In the genomic region with DNA sequence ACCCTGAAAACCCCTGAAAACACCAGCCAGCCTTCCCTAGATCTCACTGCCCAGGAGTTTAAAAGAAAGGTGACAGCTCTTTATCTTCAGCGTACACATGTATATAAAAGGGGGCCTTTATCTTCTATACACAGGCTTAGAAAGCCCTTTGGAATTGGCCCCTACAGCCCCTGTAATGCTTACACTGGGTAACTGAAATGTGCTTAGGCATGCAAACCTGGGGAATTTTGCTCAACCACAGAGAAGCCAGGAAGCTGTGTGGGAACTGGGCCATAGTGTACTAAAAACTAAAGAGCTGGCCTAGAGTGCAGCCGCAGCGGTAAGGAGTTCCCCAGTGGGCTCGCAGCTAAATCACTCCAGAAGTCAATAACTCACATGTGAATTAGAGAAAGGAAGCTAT, we compare ENCODE assay signal across 11 mouse cellular contexts. TPM values are rescaled to one million over a fixed set of nuclear protein-coding genes. Genes with fewer than 3 reads are reported as not detected.
A peak's percentile ranks its signal among the peaks of the same experiment; 100 is the strongest.
DNase-seq lines count a peak whose midpoint lies in the region; ATAC-seq lines count a peak whose summit lies in the region.
"Had no signal": no experiment of that assay in that cellular context is flagged by ENCODE, and none has a peak within 500 bp of the region (broad histone marks: within the 10 kb centered on the region; RNA-seq: fewer than 3 reads in every experiment).

No protein-coding gene starts in this region.

- peaks cover 4% of the 10 kb centered on the region; the same call in 1 of the 2 replicates for H3K4me1 ChIP-seq in kidney, embryonic 15.5 days
- H3K4me1 ChIP-seq in neural tube, embryonic 15.5 days, result peaks cover 6% of the 10 kb centered on the region; the same call in 1 of the 2 replicates
- H3K4me1 ChIP-seq: midbrain, embryonic 15.5 days had no signal

- H3K4me3 ChIP-seq in kidney, embryonic 15.5 days (replicated peaks), result no peak overlapping the region
- H3K4me3 ChIP-seq in neural tube, embryonic 15.5 days (replicated peaks), result no peak overlapping the region
- H3K4me3 ChIP-seq: limb, embryonic 15.5 days; midbrain, embryonic 15.5 days had no signal

- H3K27ac ChIP-seq in kidney, embryonic 15.5 days, result no peak overlapping the region
- no peak overlapping the region for H3K27ac ChIP-seq in neural tube, embryonic 15.5 days (replicated peaks)
- H3K27ac ChIP-seq: limb, embryonic 15.5 days; midbrain, embryonic 15.5 days had no signal

- no peaks in the 10 kb centered on the region for H3K27me3 ChIP-seq in kidney, embryonic 15.5 days
- no peaks in the 10 kb centered on the region for H3K27me3 ChIP-seq in neural tube, embryonic 15.5 days (replicated peaks)
- H3K27me3 ChIP-seq: limb, embryonic 15.5 days; midbrain, embryonic 15.5 days had no signal

- no peak overlapping the region for H3K4me2 ChIP-seq in kidney, embryonic 15.5 days
- no peak overlapping the region for H3K4me2 ChIP-seq in neural tube, embryonic 15.5 days
- H3K4me2 ChIP-seq: limb, embryonic 15.5 days; midbrain, embryonic 15.5 days had no signal

- peak; percentile 74 for ATAC-seq in common myeloid progenitor, adult 5-6 weeks (replicated peaks; ENCODE audit: low read depth, poor library complexity, severe bottlenecking)
- peak; percentile 50 for ATAC-seq in kidney, embryonic 15.5 days (replicated peaks; ENCODE audit: low FRiP score)
- ATAC-seq in neural tube, embryonic 15.5 days (ENCODE audit: low FRiP score), result peak; percentile 22; the same call in 1 of the 2 replicates
- ATAC-seq: midbrain, embryonic 15.5 days had no signal

- H3K9me3 ChIP-seq in kidney, embryonic 15.5 days (replicated peaks), result no peaks in the 10 kb centered on the region
- H3K9me3 ChIP-seq in neural tube, embryonic 15.5 days (replicated peaks), result no peaks in the 10 kb centered on the region
- H3K9me3 ChIP-seq: limb, embryonic 15.5 days; midbrain, embryonic 15.5 days had no signal

- 79% methylated on average over 4 of the region's 4 CpGs for WGBS in kidney, embryonic 15.5 days
- WGBS in neural tube, embryonic 15.5 days, result 60% methylated on average over 4 of the region's 4 CpGs

- DNase-seq in lung, postnatal 36 days, result peak; percentile 27
- no peak for DNase-seq in lung, adult 18-20 months
- no peak for DNase-seq in layer of hippocampus, adult 9-11 months
- DNase-seq in spleen, postnatal 14 days (ENCODE audit: low spot score in 2 of 2), result no peak
- DNase-seq: cerebellum, adult 11-12 months; thymus, postnatal 25 days had no signal

- no peak overlapping the region for H3K9ac ChIP-seq in kidney, embryonic 15.5 days
- no peak overlapping the region for H3K9ac ChIP-seq in neural tube, embryonic 15.5 days (replicated peaks)
- H3K9ac ChIP-seq: limb, embryonic 15.5 days; midbrain, embryonic 15.5 days had no signal

- peaks cover 7% of the 10 kb centered on the region; the same call in 1 of the 2 replicates for H3K36me3 ChIP-seq in kidney, embryonic 15.5 days
- H3K36me3 ChIP-seq in neural tube, embryonic 15.5 days, result no peaks in the 10 kb centered on the region
- H3K36me3 ChIP-seq: limb, embryonic 15.5 days; midbrain, embryonic 15.5 days had no signal

RNA-seq across cellular contexts. Expression of a gene that starts 6.8 kb away (rescaled TPM):
- 27.9 and 33.5 TPM in 2 replicates for total RNA-seq in common myeloid progenitor, adult 5-6 weeks (2017)
- polyA plus RNA-seq in kidney, embryonic 15.5 days (2015; fragmentation: Nextera tagmentation; extraction: Ambion mirVana), result 35.0 TPM in 2 replicates
- polyA plus RNA-seq in neural tube, embryonic 15.5 days (2015; fragmentation: Nextera tagmentation; extraction: Ambion mirVana), result 32.3 and 39.8 TPM in 2 replicates

RNA-seq across cellular contexts. Expression of a gene that starts 35.4 kb away (rescaled TPM):
- total RNA-seq in common myeloid progenitor, adult 5-6 weeks (2017), result 10.1 and 19.5 TPM in 2 replicates
- polyA plus RNA-seq in kidney, embryonic 15.5 days (2015; fragmentation: Nextera tagmentation; extraction: Ambion mirVana), result 12.3 and 12.8 TPM in 2 replicates
- polyA plus RNA-seq in neural tube, embryonic 15.5 days (2015; fragmentation: Nextera tagmentation; extraction: Ambion mirVana), result 3.4 and 5.7 TPM in 2 replicates

Comparison
In these comparisons a context has a peak if more than half of its experiments do, and no peak if none do; other contexts are left out.
1. ATAC-seq: peak in every context shown above with its lines; median percentile 74 in common myeloid progenitor, adult 5-6 weeks; 50 in kidney, embryonic 15.5 days; 22 in neural tube, embryonic 15.5 days.